In genomic region chr14:60026647-60027046, GRCm38 (mm10) we compare ENCODE assay signal across 9 mouse cellular contexts.
DNase-seq lines count a peak whose midpoint lies in the region; TF ChIP-seq lines count a peak whose summit lies in the region.
"Had no signal": no experiment of that assay in that cellular context is flagged by ENCODE, and none has a peak within 500 bp of the region (broad histone marks: within the 10 kb centered on the region; RNA-seq: fewer than 3 reads in every experiment).

No protein-coding gene starts in this region.

- no peaks in the 10 kb centered on the region for H3K36me3 ChIP-seq in C2C12 (ENCODE audit: control insufficient read depth, insufficient read depth)
- no peaks in the 10 kb centered on the region for H3K36me3 ChIP-seq in hindbrain, embryonic 10.5 days
- H3K36me3 ChIP-seq: limb, embryonic 12.5 days had no signal

- 84% methylated on average over 8 of the region's 8 CpGs for WGBS in hindbrain, embryonic 10.5 days

- no peaks in the 10 kb centered on the region for H3K79me2 ChIP-seq in C2C12 (ENCODE audit: control insufficient read depth, insufficient read depth)

- H3K79me3 ChIP-seq in C2C12 (ENCODE audit: low read depth) = no peaks in the 10 kb centered on the region

- no peak overlapping the region for H3ac ChIP-seq in C2C12 (ENCODE audit: control insufficient read depth, insufficient read length, low read depth)

- H3K27ac ChIP-seq in hindbrain, embryonic 10.5 days = no peak overlapping the region
- H3K27ac ChIP-seq: limb, embryonic 12.5 days had no signal

- H3K4me3 ChIP-seq in C2C12 (ENCODE audit: insufficient read depth, poor library complexity, severe bottlenecking) = no peak overlapping the region
- no peak overlapping the region for H3K4me3 ChIP-seq in hindbrain, embryonic 10.5 days
- H3K4me3 ChIP-seq: limb, embryonic 12.5 days had no signal

- TF ChIP-seq CTCF in C2C12 (IDR thresholded peaks at IDR 0.05; ENCODE audit: control insufficient read depth, insufficient read depth, insufficient read length) = no peak

- no peaks in the 10 kb centered on the region for H3K9me3 ChIP-seq in hindbrain, embryonic 10.5 days
- H3K9me3 ChIP-seq: limb, embryonic 12.5 days had no signal

- H3K4me1 ChIP-seq in hindbrain, embryonic 10.5 days (replicated peaks) = no peaks in the 10 kb centered on the region

- H3K27me3 ChIP-seq in C2C12 (ENCODE audit: control insufficient read depth, insufficient read depth, insufficient read length) = no peaks in the 10 kb centered on the region
- H3K27me3 ChIP-seq in hindbrain, embryonic 10.5 days (ENCODE audit: insufficient read depth, poor library complexity, severe bottlenecking) = no peaks in the 10 kb centered on the region
- H3K27me3 ChIP-seq: limb, embryonic 12.5 days had no signal

- peak; percentile 49 to 61 for DNase-seq in cerebellum, postnatal 10 days
- no peak for DNase-seq in cerebellum, adult 9-10 months
- peak; percentile 31 for DNase-seq in gonadal fat pad, adult 2 months (ENCODE audit: low read depth)
- peak; percentile 53 for DNase-seq in left cerebral cortex, adult 11 months (ENCODE audit: low spot score)
- peak; percentile 41 for DNase-seq in ovary, postnatal 36 days (ENCODE audit: low spot score)
- no peak for DNase-seq in hindbrain, embryonic 10.5 days (ENCODE audit: low spot score)
- DNase-seq in thymus, postnatal 4 days = no peak

TF ChIP-seq in C2C12, 6 proteins besides CTCF, POLR2A, EP300 and RAD21:
- TF ChIP-seq MAX (IDR thresholded peaks at IDR 0.05) = no peak
- TF ChIP-seq USF1 (IDR thresholded peaks at IDR 0.05; ENCODE audit: low read depth) = no peak
- no peak for TF ChIP-seq MYOG (IDR thresholded peaks at IDR 0.05; ENCODE audit: control insufficient read depth, extremely low read depth, insufficient read length)
- peak; percentile 8 for TF ChIP-seq CEBPB (IDR thresholded peaks at IDR 0.05; ENCODE audit: low read depth)
- TF ChIP-seq MYOD1 (IDR thresholded peaks at IDR 0.05; ENCODE audit: control insufficient read depth, insufficient read length, low read depth) = no peak

Comparison
In these comparisons a context has a peak if more than half of its experiments do, and no peak if none do; other contexts are left out.
1. DNase-seq: peak in cerebellum, postnatal 10 days (2 of 2), gonadal fat pad, adult 2 months (single experiment), left cerebral cortex, adult 11 months (single experiment) and ovary, postnatal 36 days (single experiment); none in cerebellum, adult 9-10 months (single experiment), hindbrain, embryonic 10.5 days (single experiment) and thymus, postnatal 4 days (single experiment).